Mouse (Mus musculus) forelimb bud, embryonic 11.5 days (tissue): ENCODE results near the gene Hnrnpul1.
"Not testable (repeated sequence)": the region's sequence is repeated elsewhere in the genome, so short reads cannot be mapped to it uniquely, and the experiment has no call there.

ENCODE experiments used
- DNase-seq: peaks from one replicate; pipeline ENCODE4 v3.0.0-alpha.2; 2012; ENCODE audit warnings: low read depth, low spot score

The Hnrnpul1 gene

GRCm38 (mm10) chr7:25754738-25755467 lies at the start of gene Hnrnpul1:
Gene Hnrnpul1 (minus strand): TSS chr7:25754757.
- DNase-seq = peak; percentile 99

GRCm38 (mm10) chr7:25803460-25803859 lies 48.9 kb upstream of the Hnrnpul1 start:
- DNase-seq = no peak

GRCm38 (mm10) chr7:25802241-25803125 lies 47.9 kb upstream of the Hnrnpul1 start:
- peak; percentile 78 for DNase-seq

- no peak for DNase-seq
Measured at GRCm38 (mm10) chr7:25801031-25801430, 46.5 kb upstream of the Hnrnpul1 start.

- no peak for DNase-seq
Measured at GRCm38 (mm10) chr7:25799369-25799768, 44.8 kb upstream of the Hnrnpul1 start.

- no peak for DNase-seq
Measured at GRCm38 (mm10) chr7:25798540-25798939, 44.0 kb upstream of the Hnrnpul1 start.

- no peak for DNase-seq
Measured at GRCm38 (mm10) chr7:25794775-25795174, 40.2 kb upstream of the Hnrnpul1 start.

GRCm38 (mm10) chr7:25793679-25794078 lies 39.1 kb upstream of the Hnrnpul1 start:
- DNase-seq = no peak

- not testable (repeated sequence) for DNase-seq
Measured at GRCm38 (mm10) chr7:25792966-25793365, 38.4 kb upstream of the Hnrnpul1 start.

- no peak for DNase-seq
Measured at GRCm38 (mm10) chr7:25790615-25791014, 36.1 kb upstream of the Hnrnpul1 start.

- peak; percentile 27 for DNase-seq
Measured at GRCm38 (mm10) chr7:25789129-25789440, 34.5 kb upstream of the Hnrnpul1 start.

GRCm38 (mm10) chr7:25788220-25789128 lies 33.9 kb upstream of the Hnrnpul1 start, which contains the start of gene Axl:
Gene Axl (minus strand): TSS chr7:25788705.
- peak; percentile 66 for DNase-seq

- DNase-seq = no peak
Measured at GRCm38 (mm10) chr7:25787456-25788219, 33.1 kb upstream of the Hnrnpul1 start.

- no peak for DNase-seq
Measured at GRCm38 (mm10) chr7:25786974-25787373, 32.4 kb upstream of the Hnrnpul1 start.

- DNase-seq = no peak
Measured at GRCm38 (mm10) chr7:25785752-25786151, 31.2 kb upstream of the Hnrnpul1 start.

GRCm38 (mm10) chr7:25784808-25785207 lies 30.3 kb upstream of the Hnrnpul1 start:
- DNase-seq = no peak

- no peak for DNase-seq
Measured at GRCm38 (mm10) chr7:25783746-25784145, 29.2 kb upstream of the Hnrnpul1 start.

GRCm38 (mm10) chr7:25782744-25783143 lies 28.2 kb upstream of the Hnrnpul1 start:
- DNase-seq = no peak

GRCm38 (mm10) chr7:25781937-25782610 lies 27.5 kb upstream of the Hnrnpul1 start:
- peak; percentile 39 for DNase-seq

- DNase-seq = no peak
Measured at GRCm38 (mm10) chr7:25781321-25781936, 26.9 kb upstream of the Hnrnpul1 start.
